Mouse (Mus musculus) spleen, adult 2 months (tissue): Measurements from ENCODE around the gene Bcl10. TPM values are rescaled to one million over a fixed set of nuclear protein-coding genes. Genes with fewer than 3 reads are reported as not detected.

Experiments
- DNase-seq, 2 experiments: peaks; one replicate each; pipeline versions ENCODE4 v3.0.0 to v3.0.0-alpha.2; 2012 to 2021; ENCODE audit warnings: low spot score in 2 of 2, low read depth in 1 of 2
- H3K27ac ChIP-seq: fragments of 200-500 bp; 2 replicates; pipeline ENCODE4 v1.5.1; 2012; ENCODE audit warnings: low read length, inconsistent platforms; ENCODE audit not compliant: insufficient read depth
- H3K27me3 ChIP-seq: fragments of 200-500 bp; 2 replicates; pipeline ENCODE4 v1.6.1; 2012; ENCODE audit warnings: mild to moderate bottlenecking, moderate library complexity, low read length, inconsistent platforms; ENCODE audit not compliant: control insufficient read depth, insufficient read depth
- H3K36me3 ChIP-seq: fragments of 200-500 bp; 2 replicates; pipeline ENCODE4 v1.6.1; 2012; ENCODE audit warnings: mild to moderate bottlenecking, low read length, inconsistent platforms; ENCODE audit not compliant: control insufficient read depth, insufficient read depth
- H3K4me1 ChIP-seq: fragments of 200-500 bp; 2 replicates; pipeline ENCODE4 v1.6.1; 2011; ENCODE audit warnings: inconsistent platforms; ENCODE audit not compliant: control insufficient read depth, insufficient read depth, insufficient read length
- H3K4me3 ChIP-seq: fragments of 200-500 bp; 2 replicates; pipeline ENCODE4 v1.5.1; 2011; ENCODE audit warnings: mild to moderate bottlenecking, inconsistent platforms; ENCODE audit not compliant: insufficient read depth, insufficient read length; ENCODE audit errors: extremely low read depth
- CTCF ChIP-seq: fragments of 200-500 bp; IDR thresholded peaks from 2 replicates; pipeline ENCODE4 v1.5.1; 2011; ENCODE audit warnings: mild to moderate bottlenecking, inconsistent platforms; ENCODE audit not compliant: insufficient read depth, insufficient read length, insufficient replicate concordance; ENCODE audit errors: extremely low read depth
- POLR2A ChIP-seq: fragments of 200-500 bp; IDR thresholded peaks from 2 replicates; pipeline ENCODE4 v1.6.1; 2011; ENCODE audit warnings: low read depth, low read length, inconsistent platforms
- WGBS: fragments of 180-500 bp; shearing (Covaris S2); methylation state at CpG from one replicate; pipeline ENCODE4 v1.1.7; 2018; 5-methylcytosine and 5-hydroxymethylcytosine counted together
- polyA plus RNA-seq: library from polyadenylated mRNA; depleted of rRNA; stranded (reverse); fragments of >200 nt; gene quantifications from 2 replicates; pipeline ENCODE4 v1.2.3, GENCODE M21; 2012

The Bcl10 gene
- polyA plus RNA-seq, 1 experiment = 11.4 TPM

GRCm38 (mm10) chr3:145883233-145883632, 39.4 kb upstream of the Bcl10 start:
- DNase-seq = no peak
- Histone ChIP-seq H3K4me1 (no peaks in the 10 kb centered on the region), H3K27me3 (no peaks in the 10 kb centered on the region), H3K4me3 (no peak overlapping the region), H3K27ac (no peak overlapping the region), H3K36me3 (no peaks in the 10 kb centered on the region)
- WGBS = 47% methylated on average over 2 of the region's 2 CpGs
- TF ChIP-seq CTCF (no peak), POLR2A (no peak)

- no peak for DNase-seq
- Histone ChIP-seq H3K27me3 (no peaks in the 10 kb centered on the region), H3K4me3 (no peak overlapping the region), H3K27ac (peak overlapping the region; percentile 66), H3K36me3 (no peaks in the 10 kb centered on the region), H3K4me1 (no peaks in the 10 kb centered on the region)
- no peak for TF ChIP-seq POLR2A
- no peak for TF ChIP-seq CTCF
- WGBS = 84% methylated on average over 4 of the region's 4 CpGs
These were observed 37.2 kb upstream of the Bcl10 start for GRCm38 (mm10) chr3:145885376-145885775.

GRCm38 (mm10) chr3:145885851-145886464, 36.6 kb upstream of the Bcl10 start:
- DNase-seq = no peak
- Histone ChIP-seq H3K4me1 (no peaks in the 10 kb centered on the region), H3K27ac (peak overlapping the region; percentile 66), H3K4me3 (no peak overlapping the region), H3K27me3 (no peaks in the 10 kb centered on the region), H3K36me3 (no peaks in the 10 kb centered on the region)
- no peak for TF ChIP-seq CTCF
- TF ChIP-seq POLR2A = no peak
- WGBS = 80% methylated on average over 5 of the region's 5 CpGs

- Histone ChIP-seq H3K36me3 (no peaks in the 10 kb centered on the region), H3K4me1 (no peaks in the 10 kb centered on the region), H3K27ac (no peak overlapping the region), H3K27me3 (no peaks in the 10 kb centered on the region), H3K4me3 (no peak overlapping the region)
- TF ChIP-seq POLR2A = no peak
- no peak for TF ChIP-seq CTCF
- 14% methylated on average over 6 of the region's 6 CpGs for whole genome bisulfite sequencing
- DNase-seq = no peak
These were observed 35.1 kb upstream of the Bcl10 start for GRCm38 (mm10) chr3:145887430-145887971.

GRCm38 (mm10) chr3:145890346-145891132, 32.1 kb upstream of the Bcl10 start:
- WGBS = 94% methylated on average over 18 of the region's 18 CpGs
- no peak for DNase-seq
- Histone ChIP-seq H3K27me3 (no peaks in the 10 kb centered on the region), H3K4me3 (no peak overlapping the region), H3K27ac (no peak overlapping the region), H3K36me3 (no peaks in the 10 kb centered on the region), H3K4me1 (no peaks in the 10 kb centered on the region)
- TF ChIP-seq CTCF = no peak
- no peak for TF ChIP-seq POLR2A

GRCm38 (mm10) chr3:145892451-145892850, 30.2 kb upstream of the Bcl10 start:
- DNase-seq = no peak
- Histone ChIP-seq H3K4me3 (no peak overlapping the region), H3K27ac (no peak overlapping the region), H3K36me3 (no peaks in the 10 kb centered on the region), H3K27me3 (no peaks in the 10 kb centered on the region), H3K4me1 (no peaks in the 10 kb centered on the region)
- TF ChIP-seq POLR2A (no peak), CTCF (no peak)
- WGBS = 75% methylated on average over 3 of the region's 3 CpGs
